Mouse (Mus musculus): ENCODE measurements at regions not wholly inside any gene's neighbourhood (a gene's known extent, or its start where the extent isn't known, plus 50 kb on each side); places are given as distances from the start of the nearest gene placed in this dataset.

GRCm38 (mm10) chr6:84392752-84393511 lies 200.8 kb downstream of the Cyp26b1 start:
- DNase-seq (ENCODE audit: low read depth in 1 of 2, low spot score in 2 of 2) = peak; percentile 41 to 60

- peak; percentile 18 to 34 for DNase-seq (ENCODE audit: low read depth in 1 of 2, low spot score in 2 of 2)
Observed at GRCm38 (mm10) chr6:84391016-84391415, 202.7 kb downstream of the Cyp26b1 start.

- DNase-seq (ENCODE audit: low read depth in 1 of 2, low spot score in 2 of 2) = no peak
Observed at GRCm38 (mm10) chr6:84385696-84386095, 208.0 kb downstream of the Cyp26b1 start.

GRCm38 (mm10) chr6:84383718-84384117 lies 210.0 kb downstream of the Cyp26b1 start:
- no peak for DNase-seq (ENCODE audit: low read depth in 1 of 2, low spot score in 2 of 2)

- no peak for DNase-seq (ENCODE audit: low read depth in 1 of 2, low spot score in 2 of 2)
Observed at GRCm38 (mm10) chr6:84383141-84383540, 210.6 kb downstream of the Cyp26b1 start.

- DNase-seq (ENCODE audit: low read depth in 1 of 2, low spot score in 2 of 2) = no peak
Observed at GRCm38 (mm10) chr6:84381571-84381970, 212.1 kb downstream of the Cyp26b1 start.

- no peak for DNase-seq (ENCODE audit: low read depth in 1 of 2, low spot score in 2 of 2)
Observed at GRCm38 (mm10) chr6:84376666-84377065, 217.0 kb downstream of the Cyp26b1 start.

GRCm38 (mm10) chr6:84375498-84375897 lies 218.2 kb downstream of the Cyp26b1 start:
- DNase-seq (ENCODE audit: low read depth in 1 of 2, low spot score in 2 of 2) = no peak

- DNase-seq (ENCODE audit: low read depth in 1 of 2, low spot score in 2 of 2) = no peak
Observed at GRCm38 (mm10) chr6:84366365-84366764, 227.3 kb downstream of the Cyp26b1 start.

GRCm38 (mm10) chr6:84365914-84366313 lies 227.8 kb downstream of the Cyp26b1 start:
- DNase-seq (ENCODE audit: low read depth in 1 of 2, low spot score in 2 of 2) = no peak

GRCm38 (mm10) chr6:84364964-84365363 lies 228.7 kb downstream of the Cyp26b1 start:
- DNase-seq (ENCODE audit: low read depth in 1 of 2, low spot score in 2 of 2) = no peak

- no peak for DNase-seq (ENCODE audit: low read depth in 1 of 2, low spot score in 2 of 2)
Observed at GRCm38 (mm10) chr6:84362331-84362730, 231.4 kb downstream of the Cyp26b1 start.

- no peak for DNase-seq (ENCODE audit: low read depth in 1 of 2, low spot score in 2 of 2)
Observed at GRCm38 (mm10) chr6:84357911-84358310, 235.8 kb downstream of the Cyp26b1 start.

- DNase-seq (ENCODE audit: low read depth in 1 of 2, low spot score in 2 of 2) = no peak
Observed at GRCm38 (mm10) chr6:84353425-84354220, 240.1 kb downstream of the Cyp26b1 start.

- DNase-seq (ENCODE audit: low read depth in 1 of 2, low spot score in 2 of 2) = no peak
Observed at GRCm38 (mm10) chr6:84344936-84345335, 248.8 kb downstream of the Cyp26b1 start.

GRCm38 (mm10) chr6:84333666-84334179 lies 260.0 kb downstream of the Cyp26b1 start:
- no peak for DNase-seq (ENCODE audit: low read depth in 1 of 2, low spot score in 2 of 2)

GRCm38 (mm10) chr6:84329106-84329505 lies 264.6 kb downstream of the Cyp26b1 start:
- DNase-seq (ENCODE audit: low read depth in 1 of 2, low spot score in 2 of 2) = no peak

GRCm38 (mm10) chr6:84328030-84328390 lies 265.7 kb downstream of the Cyp26b1 start:
- DNase-seq (ENCODE audit: low read depth in 1 of 2, low spot score in 2 of 2) = no peak

GRCm38 (mm10) chr6:84327306-84328029 lies 266.2 kb downstream of the Cyp26b1 start:
- DNase-seq (ENCODE audit: low read depth in 1 of 2, low spot score in 2 of 2) = no peak

- DNase-seq (ENCODE audit: low read depth in 1 of 2, low spot score in 2 of 2) = no peak
Observed at GRCm38 (mm10) chr6:84325384-84326114, 268.2 kb downstream of the Cyp26b1 start.

- DNase-seq (ENCODE audit: low read depth in 1 of 2, low spot score in 2 of 2) = no peak
Observed at GRCm38 (mm10) chr6:84324185-84324584, 269.5 kb downstream of the Cyp26b1 start.
